24 mouse cellular contexts compared by ENCODE assay signal in genomic region chr2:152101761-152102160, GRCm38 (mm10). TPM values are rescaled to one million over a fixed set of nuclear protein-coding genes. Genes with fewer than 3 reads are reported as not detected.
DNase-seq lines count a peak whose midpoint lies in the region; ATAC-seq and TF ChIP-seq lines count a peak whose summit lies in the region.
"Had no signal": no experiment of that assay in that cellular context is flagged by ENCODE, and none has a peak within 500 bp of the region (broad histone marks: within the 10 kb centered on the region; RNA-seq: fewer than 3 reads in every experiment).

No protein-coding gene starts in this region.

- WGBS in hindbrain, embryonic 13.5 days: 76% methylated on average over 13 of the region's 13 CpGs
- 66% methylated on average over 13 of the region's 13 CpGs for WGBS in hindbrain, embryonic 16.5 days
- 76% methylated on average over 13 of the region's 13 CpGs for WGBS in neural tube, embryonic 13.5 days
- 73% methylated on average over 13 of the region's 13 CpGs for WGBS in neural tube, embryonic 15.5 days
- WGBS in forebrain, postnatal 0 days: 70% methylated on average over 13 of the region's 13 CpGs
- 70% methylated on average over 13 of the region's 13 CpGs for WGBS in forebrain, embryonic 16.5 days

- H3K9ac ChIP-seq in hindbrain, embryonic 13.5 days: no peak overlapping the region
- H3K9ac ChIP-seq in hindbrain, embryonic 16.5 days (ENCODE audit: low read depth, low read length): no peak overlapping the region
- 0 out of 2 replicates have a peak overlapping the region, but pooled peaks have one; percentile 31 for H3K9ac ChIP-seq in neural tube, embryonic 13.5 days
- H3K9ac ChIP-seq in neural tube, embryonic 15.5 days (replicated peaks): no peak overlapping the region
- H3K9ac ChIP-seq in forebrain, postnatal 0 days: no peak overlapping the region
- no peak overlapping the region for H3K9ac ChIP-seq in forebrain, embryonic 16.5 days (replicated peaks; ENCODE audit: low read depth, low read length)
- H3K9ac ChIP-seq: embryonic facial prominence, embryonic 13.5 days; forebrain, embryonic 15.5 days; limb, embryonic 12.5 days; liver, embryonic 13.5 days; lung, embryonic 14.5 days; midbrain, embryonic 12.5 days had no signal

- 0 out of 2 replicates have a peak overlapping the region, but pooled peaks have one; percentile 62 for H3K27ac ChIP-seq in hindbrain, embryonic 13.5 days
- no peak overlapping the region for H3K27ac ChIP-seq in hindbrain, embryonic 16.5 days (ENCODE audit: low read depth, low read length)
- 0 out of 2 replicates have a peak overlapping the region, but pooled peaks have one; percentile 23 for H3K27ac ChIP-seq in neural tube, embryonic 13.5 days (replicated peaks)
- no peak overlapping the region for H3K27ac ChIP-seq in neural tube, embryonic 15.5 days (replicated peaks)
- no peak overlapping the region for H3K27ac ChIP-seq in forebrain, postnatal 0 days (ENCODE audit: low read depth, low read length)
- no peak overlapping the region for H3K27ac ChIP-seq in forebrain, embryonic 16.5 days (ENCODE audit: low read length)
- H3K27ac ChIP-seq: embryonic facial prominence, embryonic 13.5 days; forebrain, embryonic 15.5 days; gastrocnemius, adult 2 months; limb, embryonic 12.5 days; liver, embryonic 13.5 days; macrophage; midbrain, embryonic 12.5 days had no signal

- H3K36me3 ChIP-seq in hindbrain, embryonic 13.5 days: no peaks in the 10 kb centered on the region
- H3K36me3 ChIP-seq in hindbrain, embryonic 16.5 days (ENCODE audit: control insufficient read depth, insufficient read depth, low read length): no peaks in the 10 kb centered on the region
- no peaks in the 10 kb centered on the region for H3K36me3 ChIP-seq in neural tube, embryonic 13.5 days
- H3K36me3 ChIP-seq in neural tube, embryonic 15.5 days: no peaks in the 10 kb centered on the region
- H3K36me3 ChIP-seq in forebrain, postnatal 0 days (ENCODE audit: insufficient read depth): no peaks in the 10 kb centered on the region
- H3K36me3 ChIP-seq in forebrain, embryonic 16.5 days (ENCODE audit: control insufficient read depth, insufficient read depth): no peaks in the 10 kb centered on the region
- H3K36me3 ChIP-seq: embryonic facial prominence, embryonic 13.5 days; forebrain, embryonic 15.5 days; limb, embryonic 12.5 days; liver, embryonic 13.5 days; midbrain, embryonic 12.5 days had no signal

- no peak overlapping the region for H3K4me3 ChIP-seq in hindbrain, embryonic 13.5 days
- no peak overlapping the region for H3K4me3 ChIP-seq in hindbrain, embryonic 16.5 days (ENCODE audit: low read length)
- no peak overlapping the region for H3K4me3 ChIP-seq in neural tube, embryonic 13.5 days
- H3K4me3 ChIP-seq in neural tube, embryonic 15.5 days (replicated peaks): no peak overlapping the region
- no peak overlapping the region for H3K4me3 ChIP-seq in forebrain, postnatal 0 days (ENCODE audit: low read depth, low read length)
- no peak overlapping the region for H3K4me3 ChIP-seq in forebrain, embryonic 16.5 days (replicated peaks; ENCODE audit: low read length)
- H3K4me3 ChIP-seq: embryonic facial prominence, embryonic 13.5 days; forebrain, embryonic 15.5 days; gastrocnemius, adult 2 months; limb, embryonic 12.5 days; liver, embryonic 13.5 days; midbrain, embryonic 12.5 days had no signal

- TF ChIP-seq CTCF in forebrain, postnatal 0 days (IDR thresholded peaks at IDR 0.05; ENCODE audit: low read depth): no peak

- DNase-seq in MN1 (ENCODE audit: low spot score): peak; percentile 25
- DNase-seq in left cerebral cortex, postnatal 14 days (ENCODE audit: low spot score in 2 of 2): peak; percentile 50 to 81
- DNase-seq in forebrain, postnatal 0 days: no peak
- DNase-seq: gastrocnemius, adult 2 months; heart, postnatal 10 days; kidney, adult 8-10 months; kidney, postnatal 14 days; liver, embryonic 13.5 days; lung, embryonic 14.5 days; thymus, adult 18-20 months; thymus, postnatal 4 days had no signal

- no peak overlapping the region for H3K4me2 ChIP-seq in hindbrain, embryonic 13.5 days
- no peak overlapping the region for H3K4me2 ChIP-seq in hindbrain, embryonic 16.5 days (ENCODE audit: low read length)
- no peak overlapping the region for H3K4me2 ChIP-seq in neural tube, embryonic 13.5 days
- H3K4me2 ChIP-seq in neural tube, embryonic 15.5 days: no peak overlapping the region
- no peak overlapping the region for H3K4me2 ChIP-seq in forebrain, postnatal 0 days (ENCODE audit: low read depth)
- no peak overlapping the region for H3K4me2 ChIP-seq in forebrain, embryonic 16.5 days (ENCODE audit: low read length)
- H3K4me2 ChIP-seq: embryonic facial prominence, embryonic 13.5 days; forebrain, embryonic 15.5 days; heart, embryonic 11.5 days; limb, embryonic 12.5 days; liver, embryonic 13.5 days; lung, embryonic 14.5 days; midbrain, embryonic 12.5 days had no signal

- intact Hi-C loops in left cerebral cortex, postnatal 14 days (cut with DNase I): no loop called here

- H3K27me3 ChIP-seq in hindbrain, embryonic 13.5 days: 0 out of 2 replicates have a peak, but pooled peaks cover 3% of the 10 kb centered on the region
- H3K27me3 ChIP-seq in hindbrain, embryonic 16.5 days (replicated peaks; ENCODE audit: control insufficient read depth, insufficient read depth, low read length): no peaks in the 10 kb centered on the region
- no peaks in the 10 kb centered on the region for H3K27me3 ChIP-seq in neural tube, embryonic 13.5 days
- no peaks in the 10 kb centered on the region for H3K27me3 ChIP-seq in neural tube, embryonic 15.5 days (replicated peaks)
- H3K27me3 ChIP-seq in forebrain, postnatal 0 days (ENCODE audit: insufficient read depth, low read length): no peaks in the 10 kb centered on the region
- H3K27me3 ChIP-seq in forebrain, embryonic 16.5 days (replicated peaks; ENCODE audit: control insufficient read depth, insufficient read depth, low read length): no peaks in the 10 kb centered on the region
- H3K27me3 ChIP-seq: forebrain, embryonic 15.5 days had no signal

- H3K4me1 ChIP-seq in hindbrain, embryonic 13.5 days (replicated peaks): peaks cover 45% of the 10 kb centered on the region
- H3K4me1 ChIP-seq in hindbrain, embryonic 16.5 days (ENCODE audit: control insufficient read depth, insufficient read depth, low read depth, low read length): peaks cover 17% of the 10 kb centered on the region
- peaks cover 52% of the 10 kb centered on the region for H3K4me1 ChIP-seq in neural tube, embryonic 13.5 days (replicated peaks)
- peaks cover 37% of the 10 kb centered on the region for H3K4me1 ChIP-seq in neural tube, embryonic 15.5 days
- H3K4me1 ChIP-seq in forebrain, postnatal 0 days (ENCODE audit: insufficient read depth): peaks cover 3% of the 10 kb centered on the region; the same call in 1 of the 2 replicates
- H3K4me1 ChIP-seq in forebrain, embryonic 16.5 days (replicated peaks; ENCODE audit: control insufficient read depth, insufficient read depth, low read length): peaks cover 12% of the 10 kb centered on the region

- H3K9me3 ChIP-seq in hindbrain, embryonic 13.5 days: no peaks in the 10 kb centered on the region
- no peaks in the 10 kb centered on the region for H3K9me3 ChIP-seq in hindbrain, embryonic 16.5 days (ENCODE audit: control insufficient read depth, low read length)
- H3K9me3 ChIP-seq in neural tube, embryonic 13.5 days: no peaks in the 10 kb centered on the region
- no peaks in the 10 kb centered on the region for H3K9me3 ChIP-seq in neural tube, embryonic 15.5 days (replicated peaks)
- no peaks in the 10 kb centered on the region for H3K9me3 ChIP-seq in forebrain, postnatal 0 days (ENCODE audit: low read length)
- no peaks in the 10 kb centered on the region for H3K9me3 ChIP-seq in forebrain, embryonic 16.5 days (ENCODE audit: control insufficient read depth, low read length)
- H3K9me3 ChIP-seq: embryonic facial prominence, embryonic 13.5 days; forebrain, embryonic 15.5 days; limb, embryonic 12.5 days; liver, embryonic 13.5 days; midbrain, embryonic 12.5 days had no signal

- no peak for ATAC-seq in hindbrain, embryonic 13.5 days (ENCODE audit: low FRiP score)
- no peak for ATAC-seq in hindbrain, embryonic 16.5 days
- no peak for ATAC-seq in neural tube, embryonic 13.5 days (ENCODE audit: low read depth)
- ATAC-seq in neural tube, embryonic 15.5 days (ENCODE audit: low FRiP score): no peak
- no peak for ATAC-seq in forebrain, postnatal 0 days
- no peak for ATAC-seq in forebrain, embryonic 16.5 days
- ATAC-seq: forebrain, embryonic 15.5 days had no signal

RNA-seq across cellular contexts. Expression of gene Srxn1, which starts 3.6 kb away (rescaled TPM):
- 16.1 and 16.8 TPM in 2 replicates for polyA plus RNA-seq in hindbrain, embryonic 13.5 days (2015; fragmentation: Nextera tagmentation; extraction: Ambion mirVana)
- polyA plus RNA-seq in hindbrain, embryonic 16.5 days (2015; fragmentation: Nextera tagmentation; extraction: Ambion mirVana): 28.6 and 32.1 TPM in 2 replicates
- 19.0 TPM in 2 replicates for polyA plus RNA-seq in neural tube, embryonic 13.5 days (2015; fragmentation: Nextera tagmentation; extraction: Ambion mirVana)
- polyA plus RNA-seq in neural tube, embryonic 15.5 days (2015; fragmentation: Nextera tagmentation; extraction: Ambion mirVana): 25.8 and 27.7 TPM in 2 replicates
- 10 to 100 TPM; 58.4 to 62.4 TPM for total RNA-seq in left cerebral cortex, postnatal 14 days (2021)
- 18.4 and 27.3 TPM in 2 replicates for total RNA-seq in forebrain, postnatal 0 days (2014; rRNA removed)
- 11.9 and 16.4 TPM in 2 replicates for polyA plus RNA-seq in forebrain, postnatal 0 days (2015; fragmentation: Nextera tagmentation; extraction: Ambion mirVana)
- polyA plus RNA-seq in forebrain, embryonic 16.5 days (2015; fragmentation: Nextera tagmentation; extraction: Ambion mirVana): 11.4 and 13.6 TPM in 2 replicates

RNA-seq across cellular contexts. Expression of gene Scrt2, which starts 20.4 kb away (rescaled TPM):
- 24.0 and 27.8 TPM in 2 replicates for polyA plus RNA-seq in hindbrain, embryonic 13.5 days (2015; fragmentation: Nextera tagmentation; extraction: Ambion mirVana)
- polyA plus RNA-seq in hindbrain, embryonic 16.5 days (2015; fragmentation: Nextera tagmentation; extraction: Ambion mirVana): 7.6 and 8.0 TPM in 2 replicates
- polyA plus RNA-seq in neural tube, embryonic 13.5 days (2015; fragmentation: Nextera tagmentation; extraction: Ambion mirVana): 30.0 and 30.2 TPM in 2 replicates
- polyA plus RNA-seq in neural tube, embryonic 15.5 days (2015; fragmentation: Nextera tagmentation; extraction: Ambion mirVana): 7.5 and 9.2 TPM in 2 replicates
- total RNA-seq in left cerebral cortex, postnatal 14 days (2021): 1 to 10 TPM; 9.0 to 9.1 TPM
- total RNA-seq in forebrain, postnatal 0 days (2014; rRNA removed): 7.4 and 8.5 TPM in 2 replicates
- polyA plus RNA-seq in forebrain, postnatal 0 days (2015; fragmentation: Nextera tagmentation; extraction: Ambion mirVana): 3.7 and 4.3 TPM in 2 replicates
- polyA plus RNA-seq in forebrain, embryonic 16.5 days (2015; fragmentation: Nextera tagmentation; extraction: Ambion mirVana): 16.9 and 17.2 TPM in 2 replicates
- total RNA-seq: gastrocnemius, adult 2 months; heart, postnatal 10 days; monocyte, adult 5-6 weeks had no signal
- polyA plus RNA-seq: C2C12; limb, embryonic 12.5 days; liver, embryonic 13.5 days; lung, embryonic 14.5 days; macrophage had no signal

RNA-seq across cellular contexts. Expression of gene Tcf15, which starts 41.6 kb away (rescaled TPM):
- 2.8 and 3.2 TPM in 2 replicates for polyA plus RNA-seq in hindbrain, embryonic 13.5 days (2015; fragmentation: Nextera tagmentation; extraction: Ambion mirVana)
- 1.3 TPM in 2 replicates for polyA plus RNA-seq in hindbrain, embryonic 16.5 days (2015; fragmentation: Nextera tagmentation; extraction: Ambion mirVana)
- polyA plus RNA-seq in neural tube, embryonic 13.5 days (2015; fragmentation: Nextera tagmentation; extraction: Ambion mirVana): 6.9 and 7.4 TPM in 2 replicates
- 2.1 and 4.0 TPM in 2 replicates for polyA plus RNA-seq in neural tube, embryonic 15.5 days (2015; fragmentation: Nextera tagmentation; extraction: Ambion mirVana)
- total RNA-seq in left cerebral cortex, postnatal 14 days (2021): 1 to 10 TPM in 1 of 2 experiments, under 1 TPM in 1; 0.75 to 1.2 TPM
- total RNA-seq in forebrain, postnatal 0 days (2014; rRNA removed): 1.6 TPM in 1 of 2 replicates, not detected in the other
- 0.69 and 1.1 TPM in 2 replicates for polyA plus RNA-seq in forebrain, postnatal 0 days (2015; fragmentation: Nextera tagmentation; extraction: Ambion mirVana)
- 1.3 and 1.5 TPM in 2 replicates for polyA plus RNA-seq in forebrain, embryonic 16.5 days (2015; fragmentation: Nextera tagmentation; extraction: Ambion mirVana)
- total RNA-seq: monocyte, adult 5-6 weeks had no signal
- polyA plus RNA-seq: C2C12, macrophage had no signal

Comparison
In these comparisons a context has a peak if more than half of its experiments do, and no peak if none do; other contexts are left out.
1. H3K27ac ChIP-seq: peak in hindbrain, embryonic 13.5 days (single experiment) and neural tube, embryonic 13.5 days (single experiment); none in hindbrain, embryonic 16.5 days (single experiment), neural tube, embryonic 15.5 days (single experiment), forebrain, postnatal 0 days (single experiment) and forebrain, embryonic 16.5 days (single experiment).